Mouse (Mus musculus): ENCODE measurements at regions not wholly inside any gene's neighbourhood (a gene's known extent, or its start where the extent isn't known, plus 50 kb on each side); places are given as distances from the start of the nearest gene placed in this dataset.

DNA sequence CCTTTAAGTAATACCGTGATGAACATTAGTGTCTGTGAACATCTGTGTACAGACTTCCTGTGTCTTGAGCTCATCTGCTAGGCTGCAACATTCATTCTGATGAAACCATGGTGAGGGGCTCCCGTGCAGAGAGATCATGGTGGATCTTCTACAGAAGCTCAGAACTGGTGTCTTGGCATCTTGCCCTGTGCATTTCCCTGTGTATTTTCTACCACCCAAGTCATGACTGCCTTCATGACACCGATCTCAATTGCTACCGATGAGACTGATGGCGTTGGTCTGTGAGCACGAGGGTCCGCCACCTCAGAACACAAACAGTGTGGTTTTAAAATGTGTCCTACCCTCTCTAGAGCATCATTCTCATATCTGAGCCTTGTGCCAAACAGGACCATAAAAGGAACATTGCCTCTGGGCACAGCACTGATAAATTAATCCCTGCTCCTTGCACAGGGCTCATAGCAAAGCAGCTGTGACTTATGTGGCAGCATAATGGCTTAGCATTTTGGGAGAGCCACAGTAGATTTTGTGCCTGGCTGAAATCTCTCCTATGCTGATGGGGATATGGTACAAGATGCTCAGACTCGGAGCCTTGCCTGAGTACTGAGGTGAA lies 132.8 kb upstream of the Slc35f3 start:
- TF ChIP-seq CTCF (IDR thresholded peaks at IDR 0.05; ENCODE audit: low read depth) (no peak), EP300 (IDR thresholded peaks at IDR 0.05; ENCODE audit: low read depth) (no peak)
